Mouse (Mus musculus) neural tube, embryonic 14.5 days (tissue): ENCODE data around the gene Zcchc13. TPM values are rescaled to one million over a fixed set of nuclear protein-coding genes. Genes with fewer than 3 reads are reported as not detected.

ENCODE experiments used
- ATAC-seq: fragments of 200-750 bp; cut with Nextera tagmentation; 2 replicates; pipeline ENCODE4 v1.8.0; 2017; ENCODE audit warnings: low read depth, mild to moderate bottlenecking, moderate TSS enrichment, moderate library complexity
- H3K27ac ChIP-seq: fragments of 300-500 bp; sonication (generic); 2 replicates; pipeline ENCODE4 v1.5.1; 2014; ENCODE audit warnings: low read depth, mild to moderate bottlenecking, control low read depth, low read length, moderate library complexity, mixed read lengths
- H3K27me3 ChIP-seq: fragments of 300-500 bp; sonication (generic); 2 replicates; pipeline ENCODE4 v1.6.1; 2014; ENCODE audit warnings: low read length; ENCODE audit not compliant: control insufficient read depth, insufficient read depth
- H3K36me3 ChIP-seq: fragments of 300-500 bp; sonication (generic); 2 replicates; pipeline ENCODE4 v1.6.1; 2014; ENCODE audit warnings: low read length, mixed read lengths; ENCODE audit not compliant: control insufficient read depth, insufficient read depth
- H3K4me1 ChIP-seq: fragments of 300-500 bp; sonication (generic); 2 replicates; pipeline ENCODE4 v1.6.1; 2014; ENCODE audit warnings: low read length; ENCODE audit not compliant: control insufficient read depth, insufficient read depth
- H3K4me2 ChIP-seq: fragments of 300-500 bp; sonication (generic); 2 replicates; pipeline ENCODE4 v1.6.1; 2014; ENCODE audit warnings: mild to moderate bottlenecking, low read depth, low read length, control low read depth
- H3K4me3 ChIP-seq: fragments of 300-500 bp; sonication (generic); 2 replicates; pipeline ENCODE4 v1.5.1; 2014; ENCODE audit warnings: low read depth, low read length, control low read depth, mixed read lengths
- H3K9ac ChIP-seq: fragments of 300-500 bp; sonication (generic); replicated peaks from 2 replicates; pipeline ENCODE4 v1.6.1; 2014; ENCODE audit warnings: low read depth, mild to moderate bottlenecking, control low read depth, low read length, mixed read lengths
- H3K9me3 ChIP-seq: fragments of 300-500 bp; sonication (generic); 2 replicates; pipeline ENCODE4 v1.6.1; 2016; ENCODE audit warnings: low read length; ENCODE audit not compliant: control insufficient read depth
- WGBS: fragments of 180-500 bp; shearing (Covaris S2); extraction: QIAGEN DNeasy Blood & Tissue Kit; methylation state at CpG from one replicate; pipeline ENCODE4 v1.1.7; 2014; 5-methylcytosine and 5-hydroxymethylcytosine counted together
- polyA plus RNA-seq: library from polyadenylated mRNA; unstranded; fragments of >200 nt; fragmentation: Nextera tagmentation; extraction: Ambion mirVana; gene quantifications from 2 replicates; pipeline ENCODE4 v1.2.1, GENCODE M21; 2014

Gene Zcchc13
- polyA plus RNA-seq = not detected in 2 replicates

DNA sequence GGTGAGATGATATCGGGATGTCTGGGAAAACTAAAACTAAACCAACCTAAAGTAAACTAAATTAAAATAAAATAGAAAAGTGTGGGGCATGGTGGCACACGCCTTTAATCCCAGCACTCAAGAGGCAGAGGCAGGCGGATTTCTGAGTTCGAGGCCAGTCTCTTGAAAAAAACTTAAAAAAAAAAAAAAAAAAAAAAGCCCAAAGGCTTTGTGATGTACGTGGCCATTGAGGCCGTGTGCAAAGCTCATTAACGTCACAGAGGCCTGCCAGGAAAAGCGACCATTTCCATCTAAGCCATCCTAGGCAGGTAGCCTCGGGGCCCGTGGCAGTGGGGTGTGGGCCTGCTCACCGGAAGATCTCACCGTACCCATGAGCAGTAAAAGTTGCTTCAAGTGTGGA lies at the start of gene Zcchc13:
TSS of gene Zcchc13 (plus strand) at position 284 of the 400 bp plus-strand sequence.
- ATAC-seq = no peak
- Histone ChIP-seq H3K4me2 (no peak within 1 kb of the TSS), H3K27ac (no peak within 1 kb of the TSS), H3K27me3 (no peaks in the 10 kb centered on the region), H3K36me3 (no peaks in the 10 kb centered on the region), H3K9ac (no peak within 1 kb of the TSS), H3K4me1 (no peaks in the 10 kb centered on the region), H3K4me3 (no peak within 1 kb of the TSS), H3K9me3 (no peaks in the 10 kb centered on the region)
- 83% methylated on average over 12 of the region's 12 CpGs for WGBS

GRCm38 (mm10) chrX:103584262-103584661 lies 46.1 kb upstream of the Zcchc13 start:
- 96% methylated on average over 1 of the region's 1 CpGs for WGBS
- no peak for ATAC-seq
- H3K4me1 ChIP-seq = no peaks in the 10 kb centered on the region
- no peak overlapping the region for H3K4me3 ChIP-seq
- no peak overlapping the region for H3K27ac ChIP-seq
- H3K9me3 ChIP-seq = no peaks in the 10 kb centered on the region
- H3K36me3 ChIP-seq = no peaks in the 10 kb centered on the region
- H3K4me2 ChIP-seq = no peak overlapping the region
- H3K27me3 ChIP-seq = no peaks in the 10 kb centered on the region
- H3K9ac ChIP-seq = no peak overlapping the region

DNA sequence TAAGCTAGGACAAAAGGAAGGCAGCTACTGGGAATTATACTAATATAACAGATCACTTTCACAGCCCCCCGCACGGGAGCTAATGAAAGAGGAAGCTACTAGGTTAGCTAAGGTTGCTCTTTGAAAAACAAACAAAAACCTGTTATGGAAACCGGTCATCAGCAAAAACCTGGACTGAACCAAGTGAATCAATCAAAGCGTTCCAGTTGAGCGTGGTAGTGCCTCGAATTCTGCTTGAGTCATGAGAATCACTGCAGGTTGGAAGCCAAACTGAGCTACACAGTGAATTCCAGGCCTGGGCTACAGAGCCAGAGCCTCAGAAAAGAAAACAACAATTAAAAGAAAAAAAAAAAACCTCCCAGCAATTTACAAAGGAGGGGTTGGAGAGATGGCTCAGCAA lies 38.3 kb upstream of the Zcchc13 start:
- no peaks in the 10 kb centered on the region for H3K36me3 ChIP-seq
- H3K4me1 ChIP-seq = no peaks in the 10 kb centered on the region
- no peaks in the 10 kb centered on the region for H3K9me3 ChIP-seq
- ATAC-seq = no peak
- H3K4me3 ChIP-seq = no peak overlapping the region
- H3K27ac ChIP-seq = no peak overlapping the region
- no peaks in the 10 kb centered on the region for H3K27me3 ChIP-seq
- 87% methylated on average over 6 of the region's 6 CpGs for WGBS
- H3K9ac ChIP-seq = no peak overlapping the region
- H3K4me2 ChIP-seq = no peak overlapping the region

GRCm38 (mm10) chrX:103602553-103602952 lies 27.8 kb upstream of the Zcchc13 start:
- H3K27ac ChIP-seq = no peak overlapping the region
- no peak for ATAC-seq
- no peaks in the 10 kb centered on the region for H3K27me3 ChIP-seq
- no peak overlapping the region for H3K9ac ChIP-seq
- WGBS = 97% methylated on average over 5 of the region's 5 CpGs
- peaks cover 5% of the 10 kb centered on the region; the same call in 1 of the 2 replicates for H3K36me3 ChIP-seq
- no peaks in the 10 kb centered on the region for H3K4me1 ChIP-seq
- no peak overlapping the region for H3K4me2 ChIP-seq
- no peaks in the 10 kb centered on the region for H3K9me3 ChIP-seq
- no peak overlapping the region for H3K4me3 ChIP-seq

GRCm38 (mm10) chrX:103604211-103604610 lies 26.2 kb upstream of the Zcchc13 start:
- no peak overlapping the region for H3K27ac ChIP-seq
- no peaks in the 10 kb centered on the region for H3K27me3 ChIP-seq
- H3K36me3 ChIP-seq = no peaks in the 10 kb centered on the region; the same call in 1 of the 2 replicates
- H3K4me2 ChIP-seq = no peak overlapping the region
- H3K9me3 ChIP-seq = no peaks in the 10 kb centered on the region
- ATAC-seq = no peak
- H3K4me1 ChIP-seq = no peaks in the 10 kb centered on the region
- 89% methylated on average over 5 of the region's 5 CpGs for WGBS
- H3K4me3 ChIP-seq = no peak overlapping the region
- no peak overlapping the region for H3K9ac ChIP-seq

- Histone ChIP-seq H3K4me3 (no peak overlapping the region), H3K4me2 (no peak overlapping the region), H3K27me3 (no peaks in the 10 kb centered on the region), H3K9ac (no peak overlapping the region), H3K27ac (no peak overlapping the region), H3K4me1 (no peaks in the 10 kb centered on the region), H3K36me3 (no peaks in the 10 kb centered on the region; the same call in 1 of the 2 replicates), H3K9me3 (no peaks in the 10 kb centered on the region)
- no peak for ATAC-seq
- WGBS = 91% methylated on average over 8 of the region's 8 CpGs
These were observed 24.9 kb upstream of the Zcchc13 start for GRCm38 (mm10) chrX:103605473-103605872.

DNA sequence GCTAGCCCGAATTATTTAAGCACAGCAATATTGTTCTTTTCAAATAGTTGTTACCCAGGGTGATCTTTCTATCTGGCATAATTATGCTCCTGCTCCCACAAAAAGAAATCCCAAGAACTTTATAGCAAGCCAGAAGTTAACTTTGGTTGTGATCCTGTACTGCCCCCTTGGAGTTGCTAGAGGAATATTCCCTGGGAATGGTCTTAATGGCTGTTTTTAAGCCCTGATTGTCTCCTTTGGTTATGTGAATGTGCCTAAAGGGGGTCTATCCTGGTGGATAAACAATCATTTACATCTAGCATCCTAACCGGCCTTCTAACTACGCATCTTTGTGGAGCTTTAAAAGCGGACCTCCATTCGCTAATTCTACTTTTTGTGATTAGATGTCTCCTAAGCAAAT lies 20.0 kb upstream of the Zcchc13 start:
- H3K36me3 ChIP-seq = no peaks in the 10 kb centered on the region
- no peaks in the 10 kb centered on the region for H3K27me3 ChIP-seq
- H3K4me3 ChIP-seq = no peak overlapping the region
- H3K9me3 ChIP-seq = no peaks in the 10 kb centered on the region
- no peaks in the 10 kb centered on the region for H3K4me1 ChIP-seq
- H3K4me2 ChIP-seq = no peak overlapping the region
- ATAC-seq = no peak
- no peak overlapping the region for H3K9ac ChIP-seq
- H3K27ac ChIP-seq = no peak overlapping the region
- 94% methylated on average over 5 of the region's 5 CpGs for WGBS

- WGBS = 92% methylated on average over 2 of the region's 2 CpGs
- Histone ChIP-seq H3K4me1 (peaks cover 3% of the 10 kb centered on the region; the same call in 1 of the 2 replicates), H3K9ac (no peak overlapping the region), H3K4me3 (no peak overlapping the region), H3K36me3 (no peaks in the 10 kb centered on the region), H3K4me2 (no peak overlapping the region), H3K27me3 (no peaks in the 10 kb centered on the region), H3K27ac (no peak overlapping the region), H3K9me3 (no peaks in the 10 kb centered on the region)
- ATAC-seq = no peak
These were observed 18.9 kb upstream of the Zcchc13 start for GRCm38 (mm10) chrX:103611462-103611861.

- H3K4me2 ChIP-seq = no peak overlapping the region
- no peaks in the 10 kb centered on the region for H3K36me3 ChIP-seq
- no peak overlapping the region for H3K9ac ChIP-seq
- H3K4me1 ChIP-seq = peaks cover 3% of the 10 kb centered on the region; the same call in 1 of the 2 replicates
- ATAC-seq = no peak
- no peak overlapping the region for H3K4me3 ChIP-seq
- no peak overlapping the region for H3K27ac ChIP-seq
- no peaks in the 10 kb centered on the region for H3K27me3 ChIP-seq
- 87% methylated on average over 24 of the region's 24 CpGs for WGBS
- no peaks in the 10 kb centered on the region for H3K9me3 ChIP-seq
These were observed 15.6 kb upstream of the Zcchc13 start for GRCm38 (mm10) chrX:103614700-103615233.
